In genomic region chr1:14001431-14001830, GRCm38 (mm10) we compare ENCODE assay signal across 11 mouse cellular contexts.
A peak's percentile ranks its signal among the peaks of the same experiment; 100 is the strongest.
DNase-seq lines count a peak whose midpoint lies in the region; ATAC-seq and TF ChIP-seq lines count a peak whose summit lies in the region.
"Had no signal": no experiment of that assay in that cellular context is flagged by ENCODE, and none has a peak within 500 bp of the region (broad histone marks: within the 10 kb centered on the region; RNA-seq: fewer than 3 reads in every experiment).

No protein-coding gene starts in this region.

- H3K4me2 ChIP-seq in forebrain, embryonic 14.5 days (ENCODE audit: low read length) = no peak overlapping the region
- no peak overlapping the region for H3K4me2 ChIP-seq in forebrain, embryonic 11.5 days (ENCODE audit: low read depth, low read length, severe bottlenecking)
- H3K4me2 ChIP-seq in intestine, embryonic 16.5 days (ENCODE audit: low read depth, low read length) = no peak overlapping the region

- no peaks in the 10 kb centered on the region for H3K9me3 ChIP-seq in forebrain, embryonic 14.5 days (replicated peaks; ENCODE audit: control insufficient read depth, low read length)
- H3K9me3 ChIP-seq in forebrain, embryonic 11.5 days (ENCODE audit: control insufficient read depth, low read length) = no peaks in the 10 kb centered on the region
- H3K9me3 ChIP-seq in intestine, embryonic 16.5 days (ENCODE audit: control insufficient read depth, low read length) = no peaks in the 10 kb centered on the region

- H3K36me3 ChIP-seq in forebrain, embryonic 14.5 days (ENCODE audit: control insufficient read depth, insufficient read depth, low read length) = no peaks in the 10 kb centered on the region
- no peaks in the 10 kb centered on the region for H3K36me3 ChIP-seq in forebrain, embryonic 11.5 days (ENCODE audit: control insufficient read depth, insufficient read depth, low read length)
- H3K36me3 ChIP-seq in intestine, embryonic 16.5 days (ENCODE audit: control insufficient read depth, insufficient read depth, low read length) = no peaks in the 10 kb centered on the region

- no peak overlapping the region for H3K4me3 ChIP-seq in forebrain, embryonic 14.5 days (ENCODE audit: low read depth, low read length)
- no peak overlapping the region for H3K4me3 ChIP-seq in forebrain, embryonic 11.5 days (ENCODE audit: low read depth, low read length)
- no peak overlapping the region for H3K4me3 ChIP-seq in intestine, embryonic 16.5 days (ENCODE audit: low read length)

- H3K27ac ChIP-seq in forebrain, embryonic 14.5 days (ENCODE audit: low read depth, low read length) = no peak overlapping the region
- no peak overlapping the region for H3K27ac ChIP-seq in forebrain, embryonic 11.5 days (ENCODE audit: low read depth, low read length)
- no peak overlapping the region for H3K27ac ChIP-seq in intestine, embryonic 16.5 days (ENCODE audit: low read length)
- H3K27ac ChIP-seq: kidney, postnatal 0 days; macrophage had no signal

- no peak overlapping the region for H3K9ac ChIP-seq in forebrain, embryonic 14.5 days (ENCODE audit: low read length)
- H3K9ac ChIP-seq in forebrain, embryonic 11.5 days (ENCODE audit: low read length) = no peak overlapping the region
- no peak overlapping the region for H3K9ac ChIP-seq in intestine, embryonic 16.5 days (ENCODE audit: low read depth, low read length)

- H3K4me1 ChIP-seq in forebrain, embryonic 14.5 days (ENCODE audit: control insufficient read depth, insufficient read depth, low read length) = no peaks in the 10 kb centered on the region
- no peaks in the 10 kb centered on the region for H3K4me1 ChIP-seq in forebrain, embryonic 11.5 days (replicated peaks; ENCODE audit: control insufficient read depth, insufficient read depth, low read length)
- no peaks in the 10 kb centered on the region for H3K4me1 ChIP-seq in intestine, embryonic 16.5 days (ENCODE audit: control insufficient read depth, insufficient read depth, low read length)

- TF ChIP-seq POLR2A in brain, embryonic 14.5 days (IDR thresholded peaks at IDR 0.05; ENCODE audit: borderline replicate concordance, extremely low read depth, insufficient read depth, insufficient read length, poor library complexity, severe bottlenecking) = no peak

- no peak for TF ChIP-seq CTCF in brain, embryonic 14.5 days (IDR thresholded peaks at IDR 0.05; ENCODE audit: borderline replicate concordance, extremely low read depth, insufficient read depth, insufficient read length)

- H3K27me3 ChIP-seq in forebrain, embryonic 14.5 days (replicated peaks; ENCODE audit: control insufficient read depth, insufficient read depth, low read length) = no peaks in the 10 kb centered on the region
- H3K27me3 ChIP-seq in forebrain, embryonic 11.5 days (ENCODE audit: control insufficient read depth, insufficient read depth, low read length) = no peaks in the 10 kb centered on the region
- no peaks in the 10 kb centered on the region for H3K27me3 ChIP-seq in intestine, embryonic 16.5 days (replicated peaks; ENCODE audit: control insufficient read depth, insufficient read depth, low read length)

- WGBS in forebrain, embryonic 14.5 days = 37% methylated on average over 3 of the region's 3 CpGs
- WGBS in forebrain, embryonic 11.5 days = 67% methylated on average over 3 of the region's 3 CpGs
- 51% methylated on average over 3 of the region's 3 CpGs for WGBS in intestine, embryonic 16.5 days

- ATAC-seq in forebrain, embryonic 14.5 days = no peak; the same call in 1 of the 2 replicates
- ATAC-seq in forebrain, embryonic 11.5 days (replicated peaks; ENCODE audit: low FRiP score) = no peak
- ATAC-seq in intestine, embryonic 16.5 days = no peak
- ATAC-seq: CD4-positive, CD25-positive, alpha-beta regulatory T cell, adult 4 months had no signal

- peak; percentile 51 for DNase-seq in forebrain, embryonic 14.5 days (ENCODE audit: low spot score)
- DNase-seq in forebrain, embryonic 11.5 days (ENCODE audit: low spot score) = no peak
- peak; percentile 71 for DNase-seq in 3T3-L1 (ENCODE audit: low read depth, low spot score)
- peak; percentile 79 for DNase-seq in brain, embryonic 14.5 days (ENCODE audit: low read depth)
- DNase-seq in kidney, postnatal 36 days = peak; percentile 20 to 29
- no peak for DNase-seq in right cerebral cortex, postnatal 25 days
- no peak for DNase-seq in spleen, postnatal 36 days (ENCODE audit: low spot score in 2 of 2)

Comparison
In these comparisons a context has a peak if more than half of its experiments do, and no peak if none do; other contexts are left out.
1. DNase-seq: peak in forebrain, embryonic 14.5 days (single experiment), 3T3-L1 (single experiment), brain, embryonic 14.5 days (single experiment) and kidney, postnatal 36 days (2 of 2); none in forebrain, embryonic 11.5 days (single experiment), right cerebral cortex, postnatal 25 days (single experiment) and spleen, postnatal 36 days (0 of 2).